Mouse (Mus musculus) hindbrain, embryonic 15.5 days (tissue): ENCODE results near the gene Srpk1. TPM values are rescaled to one million over a fixed set of nuclear protein-coding genes. Genes with fewer than 3 reads are reported as not detected.
"Not testable (repeated sequence)": the region's sequence is repeated elsewhere in the genome, so short reads cannot be mapped to it uniquely, and the experiment has no call there.

Source experiments
- ATAC-seq: fragments of 200-750 bp; cut with Nextera tagmentation; 2 replicates; pipeline ENCODE4 v1.8.0; 2017; ENCODE audit warnings: low read depth, moderate number of reproducible peaks, moderate TSS enrichment; ENCODE audit not compliant: low FRiP score
- H3K27ac ChIP-seq: fragments of 300-500 bp; sonication (generic); replicated peaks from 2 replicates; pipeline ENCODE4 v1.5.1; 2015; ENCODE audit warnings: mild to moderate bottlenecking, inconsistent platforms
- H3K27me3 ChIP-seq: fragments of 300-500 bp; sonication (generic); 2 replicates; pipeline ENCODE4 v1.6.1; 2015; ENCODE audit warnings: control low read depth, inconsistent platforms
- H3K36me3 ChIP-seq: fragments of 300-500 bp; sonication (generic); 2 replicates; pipeline ENCODE4 v1.6.1; 2015; ENCODE audit warnings: control low read depth, inconsistent platforms
- H3K4me1 ChIP-seq: fragments of 300-500 bp; sonication (generic); replicated peaks from 2 replicates; pipeline ENCODE4 v1.6.1; 2015; ENCODE audit warnings: control low read depth, inconsistent platforms
- H3K4me2 ChIP-seq: fragments of 300-500 bp; sonication (generic); 2 replicates; pipeline ENCODE4 v1.6.1; 2015; ENCODE audit warnings: moderate library complexity, mild to moderate bottlenecking, inconsistent platforms
- H3K4me3 ChIP-seq: fragments of 300-500 bp; sonication (generic); 2 replicates; pipeline ENCODE4 v1.5.1; 2015; ENCODE audit warnings: mild to moderate bottlenecking, inconsistent platforms
- H3K9ac ChIP-seq: fragments of 300-500 bp; sonication (generic); 2 replicates; pipeline ENCODE4 v1.6.1; 2015; ENCODE audit warnings: inconsistent platforms
- H3K9me3 ChIP-seq: fragments of 300-500 bp; sonication (generic); 2 replicates; pipeline ENCODE4 v1.6.1; 2016; ENCODE audit warnings: control low read depth, inconsistent platforms
- WGBS: fragments of 180-500 bp; shearing (Covaris S2); methylation state at CpG from one replicate; pipeline ENCODE4 v1.1.7; 2015; 5-methylcytosine and 5-hydroxymethylcytosine counted together
- polyA plus RNA-seq: library from polyadenylated mRNA; unstranded; fragments of >200 nt; fragmentation: Nextera tagmentation; extraction: Ambion mirVana; gene quantifications from 2 replicates; pipeline ENCODE4 v1.2.1, GENCODE M21; 2015

The Srpk1 gene
- polyA plus RNA-seq, 1 experiment from 2014 or later, result 88.7 TPM

DNA sequence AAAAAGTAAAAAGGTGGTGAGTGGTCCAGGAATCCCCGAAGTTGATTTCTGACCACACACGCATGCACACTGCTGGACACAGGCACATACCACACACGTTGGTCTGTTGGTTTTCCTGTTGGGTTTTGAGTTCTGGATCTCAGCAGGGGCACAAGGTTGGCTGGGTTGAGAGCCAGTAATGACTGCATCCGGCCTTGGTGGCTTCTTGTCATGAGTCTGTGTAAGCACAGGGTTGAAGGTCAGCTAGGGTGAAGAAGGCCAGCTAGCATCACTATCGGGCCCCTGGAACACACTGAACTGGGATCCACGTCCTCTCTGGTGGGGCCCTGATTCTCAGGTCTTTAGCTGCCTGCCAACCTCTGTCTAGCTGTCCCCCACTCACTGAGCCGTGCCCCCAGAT lies 50.0 kb downstream of the Srpk1 start:
- Histone ChIP-seq H3K27ac (no peak overlapping the region), H3K4me1 (peaks cover 12% of the 10 kb centered on the region), H3K9ac (no peak overlapping the region), H3K36me3 (no peaks in the 10 kb centered on the region), H3K9me3 (no peaks in the 10 kb centered on the region), H3K27me3 (no peaks in the 10 kb centered on the region), H3K4me2 (no peak overlapping the region), H3K4me3 (no peak overlapping the region)
- 83% methylated on average over 7 of the region's 7 CpGs for WGBS
- ATAC-seq, result no peak

DNA sequence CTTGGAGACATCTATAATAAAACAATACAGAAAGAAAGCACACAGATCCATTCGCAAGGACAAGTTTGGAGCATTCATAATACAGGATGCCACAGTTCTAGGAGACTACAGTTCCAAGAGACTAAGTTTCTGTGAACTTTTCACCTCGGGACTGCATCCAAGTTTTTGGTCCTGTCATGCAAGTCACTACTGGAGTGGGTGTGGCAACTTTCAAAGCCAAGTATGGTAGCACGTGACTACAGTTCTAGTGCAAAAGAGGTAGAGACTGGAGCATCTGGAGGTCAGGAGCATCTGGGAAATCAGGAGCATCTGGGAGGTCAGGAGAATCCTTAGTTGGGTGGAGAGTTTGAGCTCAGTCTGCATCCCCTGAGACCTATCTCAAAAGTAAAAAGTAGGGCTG lies 50.6 kb downstream of the Srpk1 start:
- ATAC-seq, result no peak
- WGBS, result 84% methylated on average over 3 of the region's 3 CpGs
- Histone ChIP-seq H3K4me1 (peaks cover 12% of the 10 kb centered on the region), H3K4me3 (no peak overlapping the region), H3K9ac (no peak overlapping the region), H3K4me2 (no peak overlapping the region), H3K27me3 (no peaks in the 10 kb centered on the region), H3K9me3 (no peaks in the 10 kb centered on the region), H3K36me3 (no peaks in the 10 kb centered on the region), H3K27ac (no peak overlapping the region)

DNA sequence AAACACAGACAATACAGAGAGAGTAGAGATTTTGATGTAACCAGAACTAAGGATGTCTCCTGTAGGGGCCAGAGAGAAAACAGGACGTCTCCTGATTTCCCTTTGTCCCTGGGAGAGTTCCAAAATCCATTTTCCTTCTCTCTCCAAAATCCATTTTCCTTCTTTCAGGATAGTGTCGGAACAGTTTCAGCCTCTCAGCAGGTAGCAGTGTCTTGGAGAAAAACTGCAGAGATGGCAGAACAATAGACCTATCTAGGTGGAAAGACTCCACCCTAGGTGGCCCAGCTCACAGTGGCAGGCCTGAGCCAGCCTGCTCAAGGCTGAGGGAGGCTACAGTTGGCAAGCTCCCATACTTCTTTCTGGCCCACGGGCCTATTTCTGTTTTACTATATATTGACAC lies 55.0 kb downstream of the Srpk1 start:
- no peaks in the 10 kb centered on the region for H3K27me3 ChIP-seq
- 16% methylated on average over 3 of the region's 3 CpGs for WGBS
- H3K9ac ChIP-seq, result no peak overlapping the region
- no peaks in the 10 kb centered on the region for H3K9me3 ChIP-seq
- no peaks in the 10 kb centered on the region for H3K4me1 ChIP-seq
- H3K4me3 ChIP-seq, result no peak overlapping the region
- no peak overlapping the region for H3K27ac ChIP-seq
- no peaks in the 10 kb centered on the region for H3K36me3 ChIP-seq
- H3K4me2 ChIP-seq, result no peak overlapping the region
- ATAC-seq, result no peak

DNA sequence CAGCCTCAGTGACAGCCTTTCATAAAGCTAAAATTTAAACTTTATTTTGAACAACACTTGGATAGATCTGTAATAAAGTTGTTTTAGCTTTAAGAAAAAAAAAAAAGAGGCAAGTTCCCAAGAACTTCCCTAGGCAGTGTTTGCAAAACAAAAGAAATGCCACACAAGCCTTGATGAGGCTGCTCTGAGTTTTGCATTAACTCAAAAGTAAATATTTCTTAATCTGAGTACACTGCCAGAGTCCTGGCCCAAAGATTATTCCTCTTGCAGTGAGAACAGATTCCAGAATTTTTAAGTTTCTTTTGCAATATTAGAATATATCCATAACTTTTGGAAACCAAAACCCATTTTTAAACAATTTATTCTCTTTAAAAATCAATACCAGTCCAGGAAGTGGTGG lies 57.3 kb downstream of the Srpk1 start:
- no peaks in the 10 kb centered on the region for H3K9me3 ChIP-seq
- H3K9ac ChIP-seq, result no peak overlapping the region
- H3K36me3 ChIP-seq, result no peaks in the 10 kb centered on the region
- H3K27ac ChIP-seq, result no peak overlapping the region
- H3K27me3 ChIP-seq, result no peaks in the 10 kb centered on the region
- no peaks in the 10 kb centered on the region for H3K4me1 ChIP-seq
- no peak overlapping the region for H3K4me2 ChIP-seq
- no peak for ATAC-seq
- H3K4me3 ChIP-seq, result no peak overlapping the region

DNA sequence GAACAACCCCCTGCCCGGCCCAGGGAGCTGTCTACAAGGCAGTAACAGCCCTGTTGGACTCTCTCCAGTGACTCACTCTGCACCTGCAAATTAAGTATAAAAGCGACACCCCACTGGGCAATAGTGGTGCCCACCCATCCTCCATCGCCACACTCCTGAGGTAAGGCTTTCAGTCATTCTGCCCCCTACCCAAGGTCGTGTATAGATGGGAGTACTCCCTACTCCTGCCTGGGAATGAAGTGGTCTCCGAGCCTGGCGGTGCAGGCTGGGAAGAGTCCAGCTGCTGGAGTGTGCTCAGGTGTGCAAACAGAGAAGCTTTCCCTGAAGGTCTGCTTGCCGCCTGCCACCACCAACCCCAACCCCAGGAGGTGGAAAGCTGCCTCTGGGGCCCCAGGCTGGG lies 60.9 kb downstream of the Srpk1 start:
- Histone ChIP-seq H3K4me1 (no peaks in the 10 kb centered on the region), H3K4me3 (no peak overlapping the region), H3K4me2 (no peak overlapping the region), H3K36me3 (no peaks in the 10 kb centered on the region), H3K9me3 (no peaks in the 10 kb centered on the region), H3K9ac (no peak overlapping the region), H3K27ac (no peak overlapping the region), H3K27me3 (no peaks in the 10 kb centered on the region)
- WGBS, result 68% methylated on average over 7 of the region's 7 CpGs
- ATAC-seq, result no peak

DNA sequence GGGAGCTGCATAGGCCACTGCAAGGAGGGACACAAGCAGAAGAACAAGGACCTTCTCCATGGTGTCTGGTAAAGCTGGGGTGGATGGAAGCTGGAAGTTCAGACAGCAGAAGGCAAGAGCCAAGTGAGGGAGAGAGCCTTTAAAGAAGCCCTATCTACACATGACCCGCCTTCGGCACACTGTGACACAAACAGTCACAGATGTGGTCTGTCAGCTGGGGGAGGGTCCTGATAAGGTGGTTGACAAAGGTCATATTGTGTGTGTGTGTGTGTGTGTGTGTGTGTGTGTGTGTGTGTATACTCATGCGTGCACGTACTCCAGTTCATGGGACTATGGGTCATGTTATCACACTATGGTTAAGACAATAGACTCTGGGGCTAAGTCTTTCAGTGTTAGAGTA lies 61.9 kb downstream of the Srpk1 start, which contains the start of gene Clps:
Clps (minus strand) TSS at position 169 of the 400 bp plus-strand sequence.
- ATAC-seq, result no peak
- Histone ChIP-seq H3K27ac (no peak within 1 kb of the TSS), H3K9ac (no peak within 1 kb of the TSS), H3K4me1 (no peaks in the 10 kb centered on the region), H3K27me3 (no peaks in the 10 kb centered on the region), H3K4me2 (no peak within 1 kb of the TSS), H3K9me3 (no peaks in the 10 kb centered on the region), H3K36me3 (no peaks in the 10 kb centered on the region), H3K4me3 (no peak within 1 kb of the TSS)
- 94% methylated on average over 4 of the region's 4 CpGs for WGBS

DNA sequence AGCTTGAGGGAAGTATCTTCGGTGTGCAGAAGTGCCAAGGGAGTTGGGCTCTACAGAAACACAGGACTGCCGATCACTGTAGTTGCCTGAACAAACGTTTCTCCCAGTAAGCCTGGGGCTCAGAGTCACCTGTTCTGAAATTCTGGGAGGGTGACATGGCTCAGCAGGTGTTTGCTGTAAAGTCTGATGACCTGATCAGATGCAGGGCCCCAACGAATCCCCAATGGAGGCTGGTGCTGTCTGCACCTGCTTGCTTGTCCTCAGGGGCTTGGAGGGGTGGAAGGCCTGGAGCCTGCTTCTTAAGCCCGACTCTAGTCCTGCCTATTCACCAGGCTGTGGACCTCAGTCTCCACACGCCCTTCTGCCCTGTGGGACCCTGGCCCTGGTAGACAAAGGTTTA lies 64.7 kb downstream of the Srpk1 start:
- WGBS, result 84% methylated on average over 6 of the region's 6 CpGs
- H3K9ac ChIP-seq, result no peak overlapping the region
- no peaks in the 10 kb centered on the region for H3K36me3 ChIP-seq
- H3K4me2 ChIP-seq, result no peak overlapping the region
- no peak overlapping the region for H3K27ac ChIP-seq
- no peak for ATAC-seq
- no peak overlapping the region for H3K4me3 ChIP-seq
- H3K27me3 ChIP-seq, result no peaks in the 10 kb centered on the region
- H3K4me1 ChIP-seq, result 0 out of 2 replicates have a peak, but pooled peaks cover 3% of the 10 kb centered on the region
- H3K9me3 ChIP-seq, result no peaks in the 10 kb centered on the region

DNA sequence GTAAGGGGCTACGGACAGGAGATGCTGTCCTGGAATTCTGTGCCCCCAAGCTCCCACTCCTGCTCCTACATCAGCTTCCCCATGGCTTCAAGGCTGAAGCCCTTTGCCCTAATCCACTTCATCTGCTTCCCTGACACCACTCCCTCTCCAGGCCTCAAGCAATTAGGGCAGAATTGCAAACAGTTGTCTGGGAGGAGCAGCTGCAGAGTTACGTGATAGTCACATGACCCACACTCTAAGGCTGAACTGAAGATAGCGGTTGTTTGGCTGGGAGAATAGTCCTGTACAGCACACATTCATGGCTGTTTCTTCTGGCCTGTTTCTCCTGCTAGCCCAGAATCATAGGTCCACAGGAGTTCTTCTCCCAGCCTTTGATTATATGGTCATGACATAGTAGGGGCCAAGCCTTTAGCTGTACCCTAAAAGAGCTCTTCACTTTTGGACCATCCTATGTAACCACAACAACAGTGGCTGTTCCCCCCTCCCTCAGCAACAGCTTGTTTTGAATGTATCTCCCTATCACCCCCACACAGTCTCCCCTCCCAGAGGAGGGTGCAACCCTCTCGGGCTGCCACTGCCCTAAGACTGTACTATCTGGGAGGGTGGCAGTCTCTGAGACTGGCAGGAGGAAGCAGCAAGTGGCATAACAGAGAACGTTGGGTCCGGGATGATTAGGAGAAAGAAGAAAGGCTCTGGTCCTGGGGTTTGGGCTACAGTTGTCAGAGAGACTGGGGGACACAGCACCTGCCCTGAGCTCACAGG lies 65.7 kb downstream of the Srpk1 start:
- Histone ChIP-seq H3K4me2 (no peak overlapping the region), H3K27me3 (no peaks in the 10 kb centered on the region), H3K4me3 (no peak overlapping the region), H3K9ac (no peak overlapping the region), H3K4me1 (0 out of 2 replicates have a peak, but pooled peaks cover 3% of the 10 kb centered on the region), H3K9me3 (no peaks in the 10 kb centered on the region), H3K27ac (no peak overlapping the region), H3K36me3 (no peaks in the 10 kb centered on the region)
- WGBS, result 63% methylated on average over 6 of the region's 6 CpGs
- ATAC-seq, result no peak

DNA sequence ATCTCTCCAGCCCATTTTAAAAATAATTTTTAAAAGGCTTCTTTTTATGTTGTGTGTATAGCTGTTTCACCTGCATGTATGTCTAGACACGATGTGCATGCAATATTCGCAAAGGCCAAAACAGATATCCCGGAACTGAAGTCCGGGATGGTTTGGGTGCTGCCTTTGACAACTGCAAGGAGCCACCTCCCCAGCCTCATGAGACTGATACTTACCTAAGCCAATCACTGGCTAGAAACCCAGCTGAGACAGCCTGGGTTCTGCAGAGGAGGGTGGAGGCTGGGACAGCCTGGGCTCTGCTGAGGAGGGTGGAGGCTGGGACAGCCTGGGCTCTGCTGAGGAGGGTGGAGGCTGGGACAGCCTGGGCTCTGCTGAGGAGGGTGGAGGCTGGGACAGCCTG lies 68.5 kb downstream of the Srpk1 start:
- not testable (repeated sequence) for H3K36me3 ChIP-seq, ATAC-seq, H3K9me3 ChIP-seq, H3K4me2 ChIP-seq, H3K9ac ChIP-seq, H3K4me1 ChIP-seq, H3K27ac ChIP-seq, H3K27me3 ChIP-seq, H3K4me3 ChIP-seq
- 91% methylated on average over 4 of the region's 4 CpGs for WGBS

DNA sequence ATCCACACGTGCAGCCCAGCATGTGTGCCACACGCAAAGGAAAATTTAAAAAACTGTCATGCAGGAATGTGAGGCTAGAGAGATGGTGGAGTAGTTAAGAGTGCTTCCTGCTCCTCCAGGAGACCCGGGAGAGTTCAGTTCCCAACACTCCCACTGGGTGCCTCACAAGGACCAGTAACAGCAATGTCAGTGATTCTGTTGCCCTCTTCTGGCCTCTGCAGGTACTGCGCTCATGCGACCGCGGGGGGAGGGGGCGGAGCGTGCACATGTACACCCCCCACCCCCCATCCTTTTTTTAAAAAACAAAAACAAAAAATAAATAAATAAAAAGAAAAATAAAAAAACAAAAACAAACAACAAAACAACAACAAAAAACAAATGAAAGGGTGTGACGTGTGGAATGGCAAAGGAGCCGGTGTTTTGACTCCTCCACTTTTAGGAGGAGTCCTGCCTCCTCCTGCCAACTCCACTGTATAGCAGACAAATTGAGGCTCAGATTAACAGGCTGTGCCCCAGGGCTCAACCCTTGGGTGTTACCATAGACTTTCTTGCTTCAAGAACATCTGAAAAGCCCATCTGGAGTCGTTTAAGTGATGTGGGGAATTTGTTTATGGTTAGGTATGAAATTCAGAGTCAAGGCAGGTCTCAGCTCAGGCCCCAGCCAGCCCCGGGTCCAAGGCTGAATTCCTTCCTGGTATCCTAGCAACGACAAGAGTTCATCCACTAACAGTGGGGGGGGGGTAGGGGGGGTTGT lies 69.3 kb downstream of the Srpk1 start:
- H3K9me3 ChIP-seq, result no peaks in the 10 kb centered on the region
- 0 out of 2 replicates have a peak, but pooled peaks cover 3% of the 10 kb centered on the region for H3K4me1 ChIP-seq
- no peak for ATAC-seq
- no peaks in the 10 kb centered on the region for H3K36me3 ChIP-seq
- no peak overlapping the region for H3K9ac ChIP-seq
- 5% methylated on average over 14 of the region's 14 CpGs for WGBS
- H3K27me3 ChIP-seq, result no peaks in the 10 kb centered on the region
- H3K27ac ChIP-seq, result no peak overlapping the region
- H3K4me2 ChIP-seq, result 0 out of 2 replicates have a peak overlapping the region, but pooled peaks have one; percentile 3
- no peak overlapping the region for H3K4me3 ChIP-seq

DNA sequence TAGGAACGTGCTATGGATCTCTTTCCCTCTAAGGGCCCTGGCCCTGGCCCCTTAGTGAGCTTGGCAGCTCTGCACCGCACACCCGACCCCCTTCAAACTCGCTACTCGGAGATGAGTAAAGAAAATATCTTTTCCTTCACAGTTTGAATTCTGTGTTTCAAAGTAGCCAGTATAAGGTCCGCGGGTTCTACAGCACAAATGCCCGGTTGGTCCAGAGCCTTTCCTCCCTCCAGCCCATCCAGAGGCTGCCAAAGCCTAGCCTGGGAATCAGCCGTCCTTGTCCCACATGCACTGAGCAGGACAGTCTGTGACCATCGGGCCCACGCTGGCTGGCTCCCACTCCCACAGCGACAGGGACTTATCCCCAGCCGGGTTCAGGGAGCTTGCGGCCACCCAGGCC lies 73.4 kb downstream of the Srpk1 start, which contains the start of gene Clpsl2:
Clpsl2 (plus strand) TSS at position 301 of the 400 bp plus-strand sequence.
- no peak within 1 kb of the TSS for H3K4me2 ChIP-seq
- no peak within 1 kb of the TSS for H3K9ac ChIP-seq
- ATAC-seq, result no peak

DNA sequence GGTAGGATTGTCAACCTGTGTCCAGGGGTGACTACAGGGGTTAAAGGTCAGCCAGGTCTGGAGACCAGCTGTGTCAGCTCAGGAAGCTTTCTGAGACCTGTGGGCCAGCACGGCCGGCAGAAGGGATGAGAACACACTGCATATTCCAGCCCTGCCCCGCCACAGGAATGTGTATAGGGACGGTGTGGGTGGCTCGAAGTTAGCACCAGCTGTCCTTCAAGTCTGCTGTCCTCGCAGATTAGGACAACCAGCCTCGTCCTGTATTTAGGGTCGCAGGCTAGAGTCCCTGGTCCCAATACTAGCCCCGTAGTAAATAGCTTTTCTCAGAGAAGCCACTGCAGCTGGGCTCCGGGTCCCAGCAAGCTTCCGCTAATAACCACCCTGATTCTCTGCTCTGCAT lies 74.0 kb downstream of the Srpk1 start:
- Histone ChIP-seq H3K9me3 (no peaks in the 10 kb centered on the region), H3K27ac (no peak overlapping the region), H3K27me3 (no peaks in the 10 kb centered on the region), H3K9ac (no peak overlapping the region), H3K4me3 (no peak overlapping the region), H3K4me2 (no peak overlapping the region), H3K36me3 (no peaks in the 10 kb centered on the region), H3K4me1 (0 out of 2 replicates have a peak, but pooled peaks cover 3% of the 10 kb centered on the region)
- 79% methylated on average over 11 of the region's 11 CpGs for WGBS
- no peak for ATAC-seq

More for the DNA sequence above, 73.4 kb downstream of the Srpk1 start, which contains the start of gene Clpsl2:
- H3K27me3 ChIP-seq, result no peaks in the 10 kb centered on the region
- H3K27ac ChIP-seq, result no peak within 1 kb of the TSS
- H3K36me3 ChIP-seq, result no peaks in the 10 kb centered on the region
- H3K4me3 ChIP-seq, result no peak within 1 kb of the TSS
- 0 out of 2 replicates have a peak, but pooled peaks cover 3% of the 10 kb centered on the region for H3K4me1 ChIP-seq
- WGBS, result 78% methylated on average over 14 of the region's 14 CpGs
- no peaks in the 10 kb centered on the region for H3K9me3 ChIP-seq
